In the genomic region with DNA sequence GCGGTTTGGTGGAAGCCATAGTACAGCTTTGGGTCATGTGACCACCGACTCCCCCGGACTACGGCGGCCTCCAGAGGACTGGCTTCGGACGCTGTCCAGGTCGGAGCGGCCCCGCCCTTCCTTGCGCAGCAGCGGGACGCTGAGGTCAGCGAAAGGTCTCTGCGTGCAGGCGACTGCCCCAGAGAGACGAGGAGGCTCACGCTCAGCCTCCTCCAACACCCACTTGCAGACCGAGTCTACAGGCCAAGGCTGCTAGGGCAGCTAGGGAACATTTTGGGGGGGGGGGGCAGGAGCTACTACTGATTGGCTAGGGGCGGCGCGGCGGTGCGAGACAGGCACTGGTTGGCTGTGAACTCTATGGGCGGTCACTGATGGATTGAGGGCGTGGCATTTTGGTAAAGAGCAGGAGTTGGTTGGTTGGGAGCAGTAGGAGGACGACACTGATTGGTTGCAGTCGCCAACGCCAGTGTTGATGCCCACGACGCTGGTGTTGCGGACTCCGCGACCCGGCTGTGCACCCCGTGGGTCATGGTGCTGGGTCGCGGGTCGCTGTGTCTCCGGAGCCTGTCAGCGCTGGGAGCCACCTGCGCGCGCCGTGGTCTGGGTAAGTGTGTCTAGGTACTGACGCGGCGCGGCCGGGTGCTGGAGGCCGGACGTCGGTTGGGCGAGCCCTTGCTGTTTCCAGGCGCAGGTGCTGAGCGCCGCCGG, we compare ENCODE assay signal across 8 mouse cellular contexts. TPM values are rescaled to one million over a fixed set of nuclear protein-coding genes. Genes with fewer than 3 reads are reported as not detected.
A peak's percentile ranks its signal among the peaks of the same experiment; 100 is the strongest.
DNase-seq lines count a peak whose midpoint lies in the region; ATAC-seq lines count a peak whose summit lies in the region.

A gene (minus strand): TSS at position 300 of the 708 bp plus-strand sequence.

- WGBS in lung, embryonic 16.5 days, result under 1% methylated on average over 57 of the region's 58 CpGs

- no peaks in the 10 kb centered on the region for H3K9me3 ChIP-seq in lung, embryonic 16.5 days (ENCODE audit: control insufficient read depth, low read length)

- peaks cover 5% of the 10 kb centered on the region; the same call in 1 of the 2 replicates for H3K36me3 ChIP-seq in lung, embryonic 16.5 days (ENCODE audit: control insufficient read depth, insufficient read depth, low read length)

- ATAC-seq in hematopoietic stem cell, adult 5-6 weeks (replicated peaks in 1 of 2; ENCODE audit: insufficient read depth in 1 of 2, low FRiP score in 2 of 2, low TSS enrichment in 1 of 2, low read depth in 1 of 2, poor library complexity in 2 of 2, severe bottlenecking in 2 of 2), result peak; percentile 97 to 98
- ATAC-seq in lung, embryonic 16.5 days (ENCODE audit: low read depth), result peak; percentile 100

- H3K4me1 ChIP-seq in lung, embryonic 16.5 days (replicated peaks; ENCODE audit: control insufficient read depth, insufficient read depth, low read length), result peaks cover 12% of the 10 kb centered on the region

- peak; percentile 97 for DNase-seq in MEL-GATA-1-ER (ENCODE audit: extremely low read depth, low read depth)
- DNase-seq in cerebellum, adult 8-10 months, result peak; percentile 93
- peak; percentile 96 for DNase-seq in forelimb bud, embryonic 11.5 days (ENCODE audit: low read depth, low spot score)
- peak; percentile 94 for DNase-seq in layer of hippocampus, adult 9-10 months (ENCODE audit: low spot score)
- peak; percentile 99 for DNase-seq in ovary, postnatal 10 days (ENCODE audit: low spot score)
- DNase-seq in thymus, postnatal 10 days (ENCODE audit: low spot score in 2 of 2), result peak; percentile 89 to 95

- peak within 1 kb of the TSS; percentile 85 for H3K9ac ChIP-seq in lung, embryonic 16.5 days (ENCODE audit: low read length)

- peak within 1 kb of the TSS; percentile 94 for H3K4me2 ChIP-seq in lung, embryonic 16.5 days (ENCODE audit: low read depth, low read length)

- peak within 1 kb of the TSS; percentile 97 for H3K27ac ChIP-seq in lung, embryonic 16.5 days (ENCODE audit: low read length)

- H3K4me3 ChIP-seq in lung, embryonic 16.5 days (ENCODE audit: low read length), result peak within 1 kb of the TSS; percentile 88

- peaks cover 5% of the 10 kb centered on the region for H3K27me3 ChIP-seq in lung, embryonic 16.5 days (ENCODE audit: control insufficient read depth, insufficient read depth, low read depth, low read length)

RNA-seq across cellular contexts. Expression of the gene that starts here (rescaled TPM):
- total RNA-seq in hematopoietic stem cell, adult 5-6 weeks (2017), result 15.0 and 19.6 TPM in 2 replicates
- polyA plus RNA-seq in lung, embryonic 16.5 days (2015; fragmentation: Nextera tagmentation; extraction: Ambion mirVana), result 16.7 and 17.6 TPM in 2 replicates

Comparison
In these comparisons a context has a peak if more than half of its experiments do, and no peak if none do; other contexts are left out.
1. Peak in every context shown above with its lines: DNase-seq, ATAC-seq, H3K4me3 ChIP-seq and H3K27ac ChIP-seq.